8 mouse cellular contexts compared by ENCODE assay signal in the genomic region with DNA sequence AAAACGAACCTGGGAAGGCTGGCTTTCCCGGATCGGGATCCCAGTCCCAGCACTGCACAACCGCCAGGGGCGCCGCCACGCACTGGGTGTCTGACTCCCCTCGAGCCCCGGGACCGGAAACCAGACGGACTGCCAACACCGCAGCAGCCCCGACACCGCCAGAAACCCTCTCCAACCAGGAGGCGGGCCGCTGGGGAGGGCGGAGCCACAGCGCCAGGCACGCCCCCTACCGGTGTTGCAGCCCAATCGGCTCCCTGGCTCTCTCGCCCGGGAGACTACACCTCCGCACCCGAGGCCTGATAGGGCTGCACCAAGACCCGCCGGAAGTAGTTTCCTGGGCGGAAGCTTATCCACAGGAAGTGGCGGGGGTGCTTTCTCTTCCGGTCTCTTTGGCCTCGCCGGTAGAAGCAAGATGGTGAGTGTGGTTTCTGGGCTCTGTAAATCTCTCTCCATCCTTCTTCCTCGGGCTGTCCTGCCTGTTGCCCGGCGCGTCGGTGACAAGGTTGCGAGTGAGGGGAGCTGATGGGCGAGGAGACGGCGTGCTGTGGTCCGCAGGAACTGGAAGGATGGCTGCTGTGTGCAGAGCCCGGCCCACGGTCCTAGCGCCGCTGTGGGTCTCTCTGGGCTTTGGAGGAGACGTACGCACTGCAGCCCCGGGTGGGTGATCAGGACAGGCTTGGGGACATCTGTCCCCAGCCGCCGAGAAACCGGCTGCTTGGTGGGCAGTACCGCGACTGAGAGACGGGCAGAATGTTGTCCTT. TPM values are rescaled to one million over a fixed set of nuclear protein-coding genes. Genes with fewer than 3 reads are reported as not detected.
DNase-seq lines count a peak whose midpoint lies in the region; ATAC-seq and TF ChIP-seq lines count a peak whose summit lies in the region.

TSS of gene Rpl37 (plus strand) at position 376 of the 761 bp plus-strand sequence.

- H3K27ac ChIP-seq in forebrain, embryonic 10.5 days, result peak within 1 kb of the TSS; percentile 96
- H3K27ac ChIP-seq in heart, embryonic 15.5 days, result peak within 1 kb of the TSS; percentile 92
- peak within 1 kb of the TSS; percentile 80 for H3K27ac ChIP-seq in liver, embryonic 14.5 days
- peak within 1 kb of the TSS; percentile 87 for H3K27ac ChIP-seq in neural tube, embryonic 11.5 days (ENCODE audit: low read depth, low read length)
- H3K27ac ChIP-seq in stomach, postnatal 0 days (replicated peaks), result peak within 1 kb of the TSS; percentile 92

- H3K9me3 ChIP-seq in forebrain, embryonic 10.5 days, result no peaks in the 10 kb centered on the region
- H3K9me3 ChIP-seq in heart, embryonic 15.5 days (replicated peaks), result no peaks in the 10 kb centered on the region
- no peaks in the 10 kb centered on the region for H3K9me3 ChIP-seq in liver, embryonic 14.5 days (ENCODE audit: control insufficient read depth, low read length)
- no peaks in the 10 kb centered on the region for H3K9me3 ChIP-seq in neural tube, embryonic 11.5 days (ENCODE audit: control insufficient read depth, low read length)
- H3K9me3 ChIP-seq in stomach, postnatal 0 days (ENCODE audit: control insufficient read depth, low read length), result no peaks in the 10 kb centered on the region

- peak within 1 kb of the TSS; percentile 86 for H3K9ac ChIP-seq in heart, embryonic 15.5 days
- peak within 1 kb of the TSS; percentile 92 for H3K9ac ChIP-seq in liver, embryonic 14.5 days (replicated peaks)
- H3K9ac ChIP-seq in neural tube, embryonic 11.5 days (ENCODE audit: low read length), result peak within 1 kb of the TSS; percentile 94
- peak within 1 kb of the TSS; percentile 98 for H3K9ac ChIP-seq in stomach, postnatal 0 days (ENCODE audit: low read length)

- no peaks in the 10 kb centered on the region for H3K27me3 ChIP-seq in forebrain, embryonic 10.5 days (ENCODE audit: poor library complexity, severe bottlenecking)
- H3K27me3 ChIP-seq in heart, embryonic 15.5 days, result no peaks in the 10 kb centered on the region
- no peaks in the 10 kb centered on the region for H3K27me3 ChIP-seq in liver, embryonic 14.5 days (ENCODE audit: control insufficient read depth, insufficient read depth, low read length)
- no peaks in the 10 kb centered on the region for H3K27me3 ChIP-seq in neural tube, embryonic 11.5 days (ENCODE audit: control insufficient read depth, insufficient read depth, low read length)
- no peaks in the 10 kb centered on the region for H3K27me3 ChIP-seq in stomach, postnatal 0 days (ENCODE audit: control insufficient read depth, insufficient read depth, low read length)

- DNase-seq in CD8-positive naive resting alpha-beta T cell, adult 2 months (ENCODE audit: low read depth in 2 of 2, low spot score in 2 of 2), result peak; percentile 99
- DNase-seq in c-Kit-positive CD71-negative TER-119-negative erythroid progenitor cells, embryonic 14.5 days (ENCODE audit: low read depth), result peak; percentile 90
- peak; percentile 99 for DNase-seq in forebrain, embryonic 10.5 days (ENCODE audit: extremely low spot score, low spot score)
- peak; percentile 98 to 99 for DNase-seq in kidney, postnatal 25 days
- peak; percentile 94 to 96 (median 95) for DNase-seq in liver, embryonic 14.5 days (ENCODE audit: low read depth in 3 of 3, low spot score in 3 of 3)
- peak; percentile 98 for DNase-seq in neural tube, embryonic 11.5 days (ENCODE audit: low spot score)
- DNase-seq in stomach, postnatal 0 days (ENCODE audit: low spot score), result peak; percentile 100

- TF ChIP-seq CTCF in liver, embryonic 14.5 days (IDR thresholded peaks at IDR 0.05; ENCODE audit: low read depth), result peak; percentile 86
- peak; percentile 81 for TF ChIP-seq CTCF in stomach, postnatal 0 days (IDR thresholded peaks at IDR 0.05; ENCODE audit: low read depth)

- H3K36me3 ChIP-seq in forebrain, embryonic 10.5 days (replicated peaks), result peaks cover 44% of the 10 kb centered on the region
- peaks cover 37% of the 10 kb centered on the region for H3K36me3 ChIP-seq in heart, embryonic 15.5 days
- H3K36me3 ChIP-seq in liver, embryonic 14.5 days (replicated peaks; ENCODE audit: control insufficient read depth, insufficient read depth, low read depth), result peaks cover 43% of the 10 kb centered on the region
- peaks cover 21% of the 10 kb centered on the region for H3K36me3 ChIP-seq in neural tube, embryonic 11.5 days (ENCODE audit: control insufficient read depth, insufficient read depth, low read length)
- peaks cover 10% of the 10 kb centered on the region; the same call in 1 of the 2 replicates for H3K36me3 ChIP-seq in stomach, postnatal 0 days (ENCODE audit: control insufficient read depth, insufficient read depth, low read length)

- peak within 1 kb of the TSS; percentile 75 for H3K4me2 ChIP-seq in heart, embryonic 15.5 days
- peak within 1 kb of the TSS; percentile 93 for H3K4me2 ChIP-seq in liver, embryonic 14.5 days (ENCODE audit: low read depth)
- H3K4me2 ChIP-seq in neural tube, embryonic 11.5 days (ENCODE audit: low read depth), result peak within 1 kb of the TSS; percentile 82
- peak within 1 kb of the TSS; percentile 68 for H3K4me2 ChIP-seq in stomach, postnatal 0 days (replicated peaks; ENCODE audit: low read depth)

- under 1% methylated on average over 55 of the region's 55 CpGs for WGBS in forebrain, embryonic 10.5 days
- WGBS in heart, embryonic 15.5 days, result under 1% methylated on average over 55 of the region's 55 CpGs
- under 1% methylated on average over 55 of the region's 55 CpGs for WGBS in liver, embryonic 14.5 days (ENCODE audit: insufficient replicate concordance)
- 0% methylated on average over 52 of the region's 55 CpGs for WGBS in neural tube, embryonic 11.5 days
- WGBS in stomach, postnatal 0 days, result 0% methylated on average over 55 of the region's 55 CpGs

- ATAC-seq in heart, embryonic 15.5 days (replicated peaks; ENCODE audit: insufficient number of reproducible peaks, insufficient read depth, low FRiP score, low read depth), result peak; percentile 99
- ATAC-seq in liver, embryonic 14.5 days (ENCODE audit: insufficient read depth), result peak; percentile 95
- peak; percentile 99 for ATAC-seq in neural tube, embryonic 11.5 days (ENCODE audit: insufficient read depth, low FRiP score, low TSS enrichment)
- peak; percentile 99 for ATAC-seq in stomach, postnatal 0 days (ENCODE audit: low FRiP score, low TSS enrichment)

- no peak; the same call in 1 of the 2 replicates for TF ChIP-seq EP300 in liver, embryonic 14.5 days (IDR thresholded peaks at IDR 0.05; ENCODE audit: low read depth)
- TF ChIP-seq EP300 in stomach, postnatal 0 days (optimal IDR thresholded peaks at IDR 0.05), result no peak

- peak within 1 kb of the TSS; percentile 89 for H3K4me3 ChIP-seq in forebrain, embryonic 10.5 days
- peak within 1 kb of the TSS; percentile 88 for H3K4me3 ChIP-seq in heart, embryonic 15.5 days
- H3K4me3 ChIP-seq in liver, embryonic 14.5 days (ENCODE audit: insufficient read depth in 1 of 2, low read depth in 2 of 2, low read length in 2 of 2), result peak within 1 kb of the TSS; percentile 84 to 92
- H3K4me3 ChIP-seq in neural tube, embryonic 11.5 days (ENCODE audit: low read depth, low read length), result peak within 1 kb of the TSS; percentile 94
- peak within 1 kb of the TSS; percentile 92 for H3K4me3 ChIP-seq in stomach, postnatal 0 days (ENCODE audit: low read depth, low read length)

- peaks cover 23% of the 10 kb centered on the region for H3K4me1 ChIP-seq in forebrain, embryonic 10.5 days
- H3K4me1 ChIP-seq in heart, embryonic 15.5 days (replicated peaks), result peaks cover 22% of the 10 kb centered on the region
- H3K4me1 ChIP-seq in liver, embryonic 14.5 days (replicated peaks; ENCODE audit: control insufficient read depth in 2 of 2, insufficient read depth in 2 of 2, low read length in 1 of 2), result peaks cover 27 to 35% of the 10 kb centered on the region in 2 experiments
- peaks cover 10% of the 10 kb centered on the region for H3K4me1 ChIP-seq in neural tube, embryonic 11.5 days (ENCODE audit: control insufficient read depth, insufficient read depth, low read length)
- H3K4me1 ChIP-seq in stomach, postnatal 0 days (replicated peaks; ENCODE audit: control insufficient read depth, insufficient read depth), result no peaks in the 10 kb centered on the region; the same call in 1 of the 2 replicates

RNA-seq across cellular contexts. Expression of gene Rpl37, which starts in this region (rescaled TPM):
- polyA plus RNA-seq in forebrain, embryonic 10.5 days (2016; fragmentation: Nextera tagmentation; extraction: Ambion mirVana), result 465 and 478 TPM in 2 replicates
- 246 and 397 TPM in 2 replicates for polyA plus RNA-seq in heart, embryonic 15.5 days (2015; fragmentation: Nextera tagmentation; extraction: Ambion mirVana)
- 259 and 884 TPM in 2 replicates for polyA plus RNA-seq in liver, embryonic 14.5 days (2012; rRNA removed)
- polyA plus RNA-seq in liver, embryonic 14.5 days (2014; fragmentation: Nextera tagmentation; extraction: Ambion mirVana), result 547 and 570 TPM in 2 replicates
- 487 and 490 TPM in 2 replicates for polyA plus RNA-seq in neural tube, embryonic 11.5 days (2014; fragmentation: Nextera tagmentation; extraction: Ambion mirVana)
- polyA plus RNA-seq in stomach, postnatal 0 days (2015; fragmentation: Nextera tagmentation; extraction: Ambion mirVana), result 661 and 725 TPM in 2 replicates

Comparison
In these comparisons a context has a peak if more than half of its experiments do, and no peak if none do; other contexts are left out.
1. Peak in every context shown above with its lines: DNase-seq, ATAC-seq, H3K4me3 ChIP-seq and H3K27ac ChIP-seq.